ENCODE assay signal across 9 mouse cellular contexts in the genomic region with DNA sequence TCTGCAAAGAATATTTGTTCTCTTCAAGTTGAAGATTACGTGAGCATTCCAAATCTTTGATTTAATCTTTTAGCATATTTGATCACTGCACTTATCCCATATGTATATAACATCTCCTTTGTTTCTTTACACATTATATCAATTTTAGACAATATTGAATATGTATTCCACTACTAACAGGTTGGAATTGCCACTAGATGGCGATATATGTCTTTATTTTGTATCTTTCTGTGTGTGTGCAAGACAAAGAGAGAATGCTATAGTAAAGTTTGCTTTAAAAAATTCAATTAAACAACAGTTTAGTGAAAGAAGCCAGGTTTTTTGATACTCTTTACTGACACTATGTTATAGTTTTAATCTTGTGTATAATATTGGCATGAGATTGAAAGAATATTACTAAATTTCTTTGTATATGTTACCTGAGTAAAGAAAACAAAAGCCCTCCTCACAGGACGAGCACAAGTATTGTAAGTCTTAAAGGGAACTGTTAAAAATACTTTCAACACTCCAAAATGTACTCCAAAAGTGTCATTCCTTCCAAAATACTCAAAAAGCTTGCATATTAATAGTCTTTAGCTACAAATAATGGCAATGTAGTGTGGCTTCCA. TPM values are rescaled to one million over a fixed set of nuclear protein-coding genes. Genes with fewer than 3 reads are reported as not detected.
DNase-seq lines count a peak whose midpoint lies in the region; ATAC-seq and TF ChIP-seq lines count a peak whose summit lies in the region.
"Had no signal": no experiment of that assay in that cellular context is flagged by ENCODE, and none has a peak within 500 bp of the region (broad histone marks: within the 10 kb centered on the region; RNA-seq: fewer than 3 reads in every experiment).

No protein-coding gene starts in this region.

- H3K9me3 ChIP-seq in hindbrain, embryonic 11.5 days (ENCODE audit: control insufficient read depth, low read length) = no peaks in the 10 kb centered on the region
- no peaks in the 10 kb centered on the region for H3K9me3 ChIP-seq in hindbrain, embryonic 10.5 days
- H3K9me3 ChIP-seq: limb, embryonic 15.5 days had no signal

- H3K27me3 ChIP-seq in hindbrain, embryonic 11.5 days (ENCODE audit: control insufficient read depth, insufficient read depth, low read length) = no peaks in the 10 kb centered on the region
- H3K27me3 ChIP-seq in hindbrain, embryonic 10.5 days (ENCODE audit: insufficient read depth, poor library complexity, severe bottlenecking) = no peaks in the 10 kb centered on the region
- no peaks in the 10 kb centered on the region for H3K27me3 ChIP-seq in thymus, adult 2 months (ENCODE audit: control insufficient read depth, insufficient read depth, low read length)
- H3K27me3 ChIP-seq: limb, embryonic 15.5 days had no signal

- no peak overlapping the region for H3K27ac ChIP-seq in hindbrain, embryonic 11.5 days (ENCODE audit: low read depth, low read length)
- H3K27ac ChIP-seq in hindbrain, embryonic 10.5 days = no peak overlapping the region
- H3K27ac ChIP-seq in thymus, adult 2 months (ENCODE audit: control insufficient read depth, insufficient read depth, low read length) = no peak overlapping the region
- H3K27ac ChIP-seq: limb, embryonic 15.5 days had no signal

- H3K4me1 ChIP-seq in hindbrain, embryonic 11.5 days (replicated peaks; ENCODE audit: control insufficient read depth, insufficient read depth, low read length) = no peaks in the 10 kb centered on the region
- H3K4me1 ChIP-seq in hindbrain, embryonic 10.5 days (replicated peaks) = no peaks in the 10 kb centered on the region
- no peaks in the 10 kb centered on the region for H3K4me1 ChIP-seq in thymus, adult 2 months (replicated peaks; ENCODE audit: control insufficient read depth, insufficient read depth, low read length)
- H3K4me1 ChIP-seq: limb, embryonic 15.5 days had no signal

- no peak for TF ChIP-seq POLR2A in thymus, adult 2 months (IDR thresholded peaks at IDR 0.05; ENCODE audit: control insufficient read depth, extremely low read depth, insufficient read depth, low read length, poor library complexity)

- no peak for TF ChIP-seq CTCF in thymus, adult 2 months (IDR thresholded peaks at IDR 0.05; ENCODE audit: borderline replicate concordance, control insufficient read depth, extremely low read depth, insufficient read depth, low read length, poor library complexity)

- H3K9ac ChIP-seq in hindbrain, embryonic 11.5 days (ENCODE audit: low read depth, low read length) = no peak overlapping the region
- H3K9ac ChIP-seq: limb, embryonic 15.5 days had no signal

- WGBS in hindbrain, embryonic 11.5 days = 52% methylated on average over 3 of the region's 3 CpGs
- WGBS in hindbrain, embryonic 10.5 days = 48% methylated on average over 3 of the region's 3 CpGs
- WGBS in thymus, adult 2 months = 54% methylated on average over 3 of the region's 3 CpGs

- ATAC-seq in hindbrain, embryonic 11.5 days (ENCODE audit: low FRiP score) = peak; percentile 76

- DNase-seq in hindbrain, embryonic 11.5 days (ENCODE audit: low spot score) = peak; percentile 75
- no peak for DNase-seq in hindbrain, embryonic 10.5 days (ENCODE audit: low spot score)
- DNase-seq in A20 (ENCODE audit: low read depth, low spot score) = peak; percentile 72
- DNase-seq in c-Kit-positive CD71-positive TER-119-negative erythroid progenitor cells, embryonic 14.5 days (ENCODE audit: low read depth) = peak; percentile 9
- DNase-seq in lung, postnatal 10 days = peak; percentile 4
- DNase-seq in thymus, adult 2 months = no peak
- DNase-seq in spleen, postnatal 10 days (ENCODE audit: low spot score in 2 of 2) = no peak
- no peak for DNase-seq in spleen, postnatal 4 days (ENCODE audit: low spot score in 2 of 2)

- H3K4me3 ChIP-seq in hindbrain, embryonic 11.5 days (ENCODE audit: low read depth, low read length) = no peak overlapping the region
- H3K4me3 ChIP-seq in hindbrain, embryonic 10.5 days = no peak overlapping the region
- H3K4me3 ChIP-seq in thymus, adult 2 months (ENCODE audit: control insufficient read depth, insufficient read depth, low read length) = no peak overlapping the region
- H3K4me3 ChIP-seq: limb, embryonic 15.5 days had no signal

- no peaks in the 10 kb centered on the region for H3K36me3 ChIP-seq in hindbrain, embryonic 11.5 days (ENCODE audit: control insufficient read depth, insufficient read depth, low read length)
- H3K36me3 ChIP-seq in hindbrain, embryonic 10.5 days = no peaks in the 10 kb centered on the region
- H3K36me3 ChIP-seq in thymus, adult 2 months (ENCODE audit: control insufficient read depth, insufficient read depth, low read length) = no peaks in the 10 kb centered on the region
- H3K36me3 ChIP-seq: limb, embryonic 15.5 days had no signal

- H3K4me2 ChIP-seq in hindbrain, embryonic 11.5 days (replicated peaks; ENCODE audit: low read depth, low read length) = no peak overlapping the region
- H3K4me2 ChIP-seq: limb, embryonic 15.5 days had no signal

RNA-seq across cellular contexts. Expression of a gene that starts 42.7 kb away (rescaled TPM):
- polyA plus RNA-seq in hindbrain, embryonic 11.5 days (2014; fragmentation: Nextera tagmentation; extraction: Ambion mirVana) = not detected in 2 replicates
- polyA plus RNA-seq in hindbrain, embryonic 10.5 days (2016; fragmentation: Nextera tagmentation; extraction: Ambion mirVana) = not detected in 2 replicates
- 0.55 and 1.3 TPM in 2 replicates for polyA plus RNA-seq in thymus, adult 2 months (2012; rRNA removed)
- polyA plus RNA-seq: limb, embryonic 15.5 days had no signal

Comparison
In these comparisons a context has a peak if more than half of its experiments do, and no peak if none do; other contexts are left out.
1. DNase-seq: peak in hindbrain, embryonic 11.5 days (single experiment), A20 (single experiment), c-Kit-positive CD71-positive TER-119-negative erythroid progenitor cells, embryonic 14.5 days (single experiment) and lung, postnatal 10 days (single experiment); none in hindbrain, embryonic 10.5 days (single experiment), thymus, adult 2 months (single experiment), spleen, postnatal 10 days (0 of 2) and spleen, postnatal 4 days (0 of 2).